Mouse (Mus musculus) embryonic facial prominence, embryonic 15.5 days (tissue): ENCODE data around the gene Trpv3. TPM values are rescaled to one million over a fixed set of nuclear protein-coding genes. Genes with fewer than 3 reads are reported as not detected.
"Not testable (repeated sequence)": the region's sequence is repeated elsewhere in the genome, so short reads cannot be mapped to it uniquely, and the experiment has no call there.

Experiments used
- ATAC-seq: fragments of 200-750 bp; cut with Nextera tagmentation; 2 replicates; pipeline ENCODE4 v1.8.0; 2017; ENCODE audit warnings: low read depth, moderate TSS enrichment; ENCODE audit not compliant: insufficient number of reproducible peaks, low FRiP score, low TSS enrichment
- H3K27ac ChIP-seq: fragments of 300-500 bp; sonication (generic); replicated peaks from 2 replicates; pipeline ENCODE4 v1.5.1; 2015; ENCODE audit warnings: mild to moderate bottlenecking, inconsistent platforms
- H3K27me3 ChIP-seq: fragments of 300-500 bp; sonication (generic); 2 replicates; pipeline ENCODE4 v1.6.1; 2015; ENCODE audit warnings: inconsistent platforms
- H3K36me3 ChIP-seq: fragments of 300-500 bp; sonication (generic); 2 replicates; pipeline ENCODE4 v1.6.1; 2015; ENCODE audit warnings: mild to moderate bottlenecking, inconsistent platforms
- H3K4me1 ChIP-seq: fragments of 300-500 bp; sonication (generic); 2 replicates; pipeline ENCODE4 v1.6.1; 2015; ENCODE audit warnings: inconsistent platforms
- H3K4me2 ChIP-seq: fragments of 300-500 bp; sonication (generic); replicated peaks from 2 replicates; pipeline ENCODE4 v1.6.1; 2015; ENCODE audit warnings: mild to moderate bottlenecking, inconsistent platforms
- H3K4me3 ChIP-seq: fragments of 300-500 bp; sonication (generic); replicated peaks from 2 replicates; pipeline ENCODE4 v1.5.1; 2015; ENCODE audit warnings: mild to moderate bottlenecking, inconsistent platforms
- H3K9ac ChIP-seq: fragments of 300-500 bp; sonication (generic); 2 replicates; pipeline ENCODE4 v1.6.1; 2015; ENCODE audit warnings: inconsistent platforms
- H3K9me3 ChIP-seq: fragments of 300-500 bp; sonication (generic); replicated peaks from 2 replicates; pipeline ENCODE4 v1.6.1; 2016; ENCODE audit warnings: inconsistent platforms
- WGBS: fragments of 180-500 bp; shearing (Covaris S2); methylation state at CpG from one replicate; pipeline ENCODE4 v1.1.7; 2015; 5-methylcytosine and 5-hydroxymethylcytosine counted together
- polyA plus RNA-seq: library from polyadenylated mRNA; unstranded; fragments of >200 nt; fragmentation: Nextera tagmentation; extraction: Ambion mirVana; gene quantifications from 2 replicates; pipeline ENCODE4 v1.2.1, GENCODE M21; 2015

Gene Trpv3
- polyA plus RNA-seq, 1 experiment from 2014 or later = 0.84 TPM

- no peaks in the 10 kb centered on the region for H3K4me1 ChIP-seq
- 85% methylated on average over 1 of the region's 1 CpGs for WGBS
- no peak overlapping the region for H3K27ac ChIP-seq
- no peaks in the 10 kb centered on the region for H3K27me3 ChIP-seq
- no peaks in the 10 kb centered on the region for H3K9me3 ChIP-seq
- no peak overlapping the region for H3K4me2 ChIP-seq
- H3K4me3 ChIP-seq = no peak overlapping the region
- no peak for ATAC-seq
- H3K36me3 ChIP-seq = no peaks in the 10 kb centered on the region
- no peak overlapping the region for H3K9ac ChIP-seq
Observed at GRCm38 (mm10) chr11:73289621-73290020, 22.4 kb downstream of the Trpv3 start.

- Histone ChIP-seq H3K36me3 (no peaks in the 10 kb centered on the region), H3K27ac (no peak overlapping the region)
Observed at GRCm38 (mm10) chr11:73303123-73303522, 35.9 kb downstream of the Trpv3 start.

GRCm38 (mm10) chr11:73315961-73316360 lies 48.8 kb downstream of the Trpv3 start:
- no peak overlapping the region for H3K4me3 ChIP-seq
- H3K27me3 ChIP-seq = no peaks in the 10 kb centered on the region
- no peak for ATAC-seq
- no peak overlapping the region for H3K4me2 ChIP-seq
- WGBS = 44% methylated on average over 3 of the region's 3 CpGs
- H3K4me1 ChIP-seq = no peaks in the 10 kb centered on the region
- H3K27ac ChIP-seq = no peak overlapping the region
- no peaks in the 10 kb centered on the region for H3K36me3 ChIP-seq
- H3K9ac ChIP-seq = no peak overlapping the region
- H3K9me3 ChIP-seq = no peaks in the 10 kb centered on the region

More at GRCm38 (mm10) chr11:73303123-73303522, 35.9 kb downstream of the Trpv3 start:
- Histone ChIP-seq H3K9me3 (no peaks in the 10 kb centered on the region), H3K9ac (no peak overlapping the region), H3K4me2 (no peak overlapping the region), H3K4me3 (no peak overlapping the region), H3K4me1 (no peaks in the 10 kb centered on the region), H3K27me3 (no peaks in the 10 kb centered on the region)
- 44% methylated on average over 2 of the region's 2 CpGs for WGBS
- ATAC-seq = no peak

GRCm38 (mm10) chr11:73318581-73318980 lies 51.4 kb downstream of the Trpv3 start:
- H3K4me3 ChIP-seq, H3K9ac ChIP-seq, H3K4me1 ChIP-seq, ATAC-seq, H3K36me3 ChIP-seq, H3K27ac ChIP-seq, H3K4me2 ChIP-seq, H3K9me3 ChIP-seq, H3K27me3 ChIP-seq: not testable (repeated sequence)
- 80% methylated on average over 2 of the region's 2 CpGs for WGBS

- not testable (repeated sequence) for H3K9me3 ChIP-seq, H3K4me2 ChIP-seq, H3K36me3 ChIP-seq, H3K27ac ChIP-seq, ATAC-seq, H3K4me1 ChIP-seq, H3K27me3 ChIP-seq, H3K9ac ChIP-seq, H3K4me3 ChIP-seq
- 93% methylated on average over 13 of the region's 13 CpGs for WGBS
Observed at GRCm38 (mm10) chr11:73321064-73321463, 53.9 kb downstream of the Trpv3 start.

GRCm38 (mm10) chr11:73323906-73324830 lies 57.0 kb downstream of the Trpv3 start:
- H3K27ac ChIP-seq = no peak overlapping the region
- H3K9me3 ChIP-seq = no peaks in the 10 kb centered on the region
- H3K27me3 ChIP-seq = no peaks in the 10 kb centered on the region
- no peak overlapping the region for H3K4me2 ChIP-seq
- no peak overlapping the region for H3K4me3 ChIP-seq
- no peak for ATAC-seq
- 0 out of 2 replicates have a peak, but pooled peaks cover 3% of the 10 kb centered on the region for H3K4me1 ChIP-seq
- H3K36me3 ChIP-seq = no peaks in the 10 kb centered on the region
- no peak overlapping the region for H3K9ac ChIP-seq
- 60% methylated on average over 9 of the region's 9 CpGs for WGBS

- H3K9ac ChIP-seq = no peak overlapping the region
- no peak overlapping the region for H3K4me3 ChIP-seq
- no peak for ATAC-seq
- H3K4me1 ChIP-seq = 0 out of 2 replicates have a peak, but pooled peaks cover 3% of the 10 kb centered on the region
- H3K36me3 ChIP-seq = no peaks in the 10 kb centered on the region
- WGBS = 22% methylated on average over 12 of the region's 12 CpGs
- no peaks in the 10 kb centered on the region for H3K9me3 ChIP-seq
- no peak overlapping the region for H3K27ac ChIP-seq
- H3K4me2 ChIP-seq = no peak overlapping the region
- H3K27me3 ChIP-seq = no peaks in the 10 kb centered on the region
Observed at GRCm38 (mm10) chr11:73326485-73326886, 59.3 kb downstream of the Trpv3 start.

GRCm38 (mm10) chr11:73327361-73327760 lies 60.2 kb downstream of the Trpv3 start:
- ATAC-seq = no peak
- H3K27me3 ChIP-seq = no peaks in the 10 kb centered on the region
- H3K27ac ChIP-seq = no peak overlapping the region
- no peaks in the 10 kb centered on the region for H3K9me3 ChIP-seq
- H3K4me3 ChIP-seq = no peak overlapping the region
- H3K36me3 ChIP-seq = no peaks in the 10 kb centered on the region
- 0 out of 2 replicates have a peak, but pooled peaks cover 3% of the 10 kb centered on the region for H3K4me1 ChIP-seq
- H3K9ac ChIP-seq = no peak overlapping the region
- H3K4me2 ChIP-seq = no peak overlapping the region
- 58% methylated on average over 4 of the region's 4 CpGs for WGBS

- ATAC-seq = no peak
- 76% methylated on average over 27 of the region's 27 CpGs for whole genome bisulfite sequencing
- H3K4me3 ChIP-seq = no peak within 1 kb of the TSS
Observed at GRCm38 (mm10) chr11:73329442-73329841, 62.3 kb downstream of the Trpv3 start, which contains the start of the genes Aspa, Gm49340 and Spata22. Gene Aspa, minus strand, starts transcription at chr11:73329596. Gene Gm49340, plus strand, starts transcription at chr11:73329741. Gene Spata22, plus strand, starts transcription at chr11:73329741.

GRCm38 (mm10) chr11:73333357-73333756 lies 66.2 kb downstream of the Trpv3 start:
- no peak for ATAC-seq
- Histone ChIP-seq H3K9me3 (no peaks in the 10 kb centered on the region), H3K4me3 (no peak overlapping the region), H3K27ac (no peak overlapping the region), H3K4me2 (no peak overlapping the region), H3K4me1 (no peaks in the 10 kb centered on the region), H3K9ac (no peak overlapping the region), H3K27me3 (no peaks in the 10 kb centered on the region), H3K36me3 (no peaks in the 10 kb centered on the region)
- WGBS = 72% methylated on average over 2 of the region's 2 CpGs

More at GRCm38 (mm10) chr11:73329442-73329841, 62.3 kb downstream of the Trpv3 start, which contains the start of the genes Aspa, Gm49340 and Spata22:
- no peaks in the 10 kb centered on the region for H3K27me3 ChIP-seq
- no peaks in the 10 kb centered on the region for H3K36me3 ChIP-seq
- no peak within 1 kb of the TSS for H3K4me2 ChIP-seq
- H3K4me1 ChIP-seq = 0 out of 2 replicates have a peak, but pooled peaks cover 3% of the 10 kb centered on the region
- H3K9ac ChIP-seq = no peak within 1 kb of the TSS
- no peaks in the 10 kb centered on the region for H3K9me3 ChIP-seq
- no peak within 1 kb of the TSS for H3K27ac ChIP-seq

- ATAC-seq = no peak
- Histone ChIP-seq H3K36me3 (no peaks in the 10 kb centered on the region), H3K9me3 (no peaks in the 10 kb centered on the region), H3K9ac (no peak overlapping the region), H3K4me3 (no peak overlapping the region), H3K4me1 (no peaks in the 10 kb centered on the region), H3K27me3 (no peaks in the 10 kb centered on the region), H3K4me2 (no peak overlapping the region), H3K27ac (no peak overlapping the region)
- 73% methylated on average over 4 of the region's 4 CpGs for WGBS
Observed at GRCm38 (mm10) chr11:73336919-73337318, 69.7 kb downstream of the Trpv3 start.
